Mouse (Mus musculus) heart, embryonic 10.5 days (tissue): Measurements from ENCODE around the gene Dmrt3. TPM values are rescaled to one million over a fixed set of nuclear protein-coding genes. Genes with fewer than 3 reads are reported as not detected.
A peak's percentile ranks its signal among the peaks of the same experiment; 100 is the strongest.

Source experiments
- DNase-seq: peaks from one replicate; pipeline ENCODE4 v3.0.0-alpha.2; 2017; ENCODE audit warnings: low spot score
- H3K27ac ChIP-seq: fragments of 300-500 bp; sonication (generic); 2 replicates; pipeline ENCODE4 v1.5.1; 2016; ENCODE audit warnings: mild to moderate bottlenecking
- H3K27me3 ChIP-seq: fragments of 300-500 bp; sonication (generic); 2 replicates; pipeline ENCODE4 v1.6.1; 2016; ENCODE audit warnings: mild to moderate bottlenecking; ENCODE audit not compliant: poor library complexity, insufficient read depth, severe bottlenecking
- H3K36me3 ChIP-seq: fragments of 300-500 bp; sonication (generic); 2 replicates; pipeline ENCODE4 v1.6.1; 2016; ENCODE audit warnings: mild to moderate bottlenecking, moderate library complexity
- H3K4me1 ChIP-seq: fragments of 300-500 bp; sonication (generic); 2 replicates; pipeline ENCODE4 v1.6.1; 2016; ENCODE audit warnings: mild to moderate bottlenecking
- H3K4me3 ChIP-seq: fragments of 300-500 bp; sonication (generic); 2 replicates; pipeline ENCODE4 v1.5.1; 2016; ENCODE audit warnings: mild to moderate bottlenecking, moderate library complexity
- H3K9me3 ChIP-seq: fragments of 300-500 bp; sonication (generic); 2 replicates; pipeline ENCODE4 v1.6.1; 2016; ENCODE audit warnings: mild to moderate bottlenecking, moderate library complexity
- WGBS: fragments of 180-500 bp; shearing (Covaris S2); methylation state at CpG from one replicate; pipeline ENCODE4 v1.1.7; 2016; 5-methylcytosine and 5-hydroxymethylcytosine counted together
- polyA plus RNA-seq: library from polyadenylated mRNA; unstranded; fragments of >200 nt; fragmentation: Nextera tagmentation; extraction: Ambion mirVana; gene quantifications from 2 replicates; pipeline ENCODE4 v1.2.1, GENCODE M21; 2016

The Dmrt3 gene
- polyA plus RNA-seq, 1 experiment from 2014 or later = not detected

- H3K4me1 ChIP-seq = peaks cover 37% of the 10 kb centered on the region
- WGBS = 1% methylated on average over 33 of the region's 33 CpGs
- H3K27ac ChIP-seq = no peak overlapping the region
- H3K27me3 ChIP-seq = peaks cover 98% of the 10 kb centered on the region
- no peak for DNase-seq
- no peak overlapping the region for H3K4me3 ChIP-seq
- no peaks in the 10 kb centered on the region for H3K9me3 ChIP-seq
- H3K36me3 ChIP-seq = no peaks in the 10 kb centered on the region
Observed at GRCm38 (mm10) chr19:25608961-25609850, 895 bp upstream of the Dmrt3 start.

DNA sequence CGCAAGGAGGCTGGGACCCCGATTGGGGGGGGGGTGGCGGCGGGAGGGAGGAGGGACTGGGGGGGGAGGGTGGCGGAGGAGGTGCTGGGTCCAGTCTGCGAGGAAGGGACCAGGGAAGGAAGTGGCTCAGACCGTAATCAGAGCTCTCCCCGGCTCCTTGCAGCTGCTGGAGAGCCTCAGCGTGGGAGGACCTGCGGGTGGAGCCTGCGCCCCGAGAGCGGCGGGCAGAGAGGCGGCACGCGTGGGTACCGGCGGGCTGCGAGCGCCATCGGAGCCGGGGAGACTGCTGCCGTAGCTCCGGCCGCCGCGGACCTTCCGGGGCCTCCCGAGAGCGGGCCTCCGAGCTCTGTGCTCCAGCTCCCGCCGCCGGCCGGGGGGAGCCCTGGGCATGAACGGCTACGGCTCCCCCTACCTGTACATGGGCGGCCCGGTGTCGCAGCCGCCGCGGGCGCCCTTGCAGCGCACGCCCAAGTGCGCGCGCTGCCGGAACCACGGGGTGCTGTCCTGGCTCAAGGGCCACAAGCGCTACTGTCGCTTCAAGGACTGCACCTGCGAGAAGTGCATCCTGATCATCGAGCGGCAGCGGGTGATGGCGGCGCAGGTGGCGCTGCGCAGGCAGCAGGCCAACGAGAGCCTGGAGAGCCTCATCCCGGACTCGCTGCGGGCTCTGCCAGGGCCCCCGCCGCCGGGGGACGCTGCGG, 460 bp downstream of the Dmrt3 start:
- under 1% methylated on average over 66 of the region's 71 CpGs for WGBS
- Histone ChIP-seq H3K36me3 (no peaks in the 10 kb centered on the region), H3K9me3 (no peaks in the 10 kb centered on the region), H3K4me1 (peaks cover 29% of the 10 kb centered on the region), H3K4me3 (peak overlapping the region; percentile 64), H3K27me3 (peaks cover 98% of the 10 kb centered on the region), H3K27ac (0 out of 2 replicates have a peak overlapping the region, but pooled peaks have one; percentile 6)
- DNase-seq = no peak

GRCm38 (mm10) chr19:25611116-25611515, 1.0 kb downstream of the Dmrt3 start:
- DNase-seq = no peak
- WGBS = under 1% methylated on average over 42 of the region's 42 CpGs
- Histone ChIP-seq H3K4me1 (peaks cover 27% of the 10 kb centered on the region), H3K27ac (0 out of 2 replicates have a peak overlapping the region, but pooled peaks have one; percentile 6), H3K36me3 (no peaks in the 10 kb centered on the region), H3K4me3 (peak overlapping the region; percentile 64), H3K9me3 (no peaks in the 10 kb centered on the region), H3K27me3 (peaks cover 98% of the 10 kb centered on the region)

GRCm38 (mm10) chr19:25611876-25612805, 2.0 kb downstream of the Dmrt3 start:
- Histone ChIP-seq H3K4me1 (peaks cover 25% of the 10 kb centered on the region), H3K9me3 (no peaks in the 10 kb centered on the region), H3K36me3 (no peaks in the 10 kb centered on the region), H3K4me3 (no peak overlapping the region), H3K27me3 (peaks cover 98% of the 10 kb centered on the region), H3K27ac (no peak overlapping the region)
- no peak for DNase-seq
- 3% methylated on average over 16 of the region's 16 CpGs for WGBS

DNA sequence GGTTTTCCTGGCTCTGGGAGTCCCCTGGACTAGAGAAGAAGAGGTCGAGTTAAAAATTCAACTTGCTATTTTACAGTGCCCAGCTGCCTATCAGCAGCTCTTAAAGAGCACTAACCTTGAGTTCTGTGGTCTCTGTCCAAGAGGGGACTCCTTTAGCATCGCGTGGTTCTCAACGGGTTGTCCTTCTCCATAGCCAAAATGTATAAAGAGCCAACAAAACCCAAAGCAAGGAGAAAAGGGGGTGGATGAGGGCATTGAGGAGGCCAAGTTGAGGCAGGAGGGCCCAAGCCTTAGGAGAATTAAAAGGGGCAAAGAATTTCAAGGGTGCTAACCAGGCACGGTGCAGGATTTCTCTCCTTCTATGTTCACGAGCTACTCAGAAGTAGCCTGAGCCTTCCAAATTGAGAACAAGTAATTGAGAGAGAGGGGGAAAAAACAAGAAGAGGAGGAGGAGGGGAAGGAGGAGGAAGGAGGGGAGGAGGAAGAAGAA, 2.8 kb downstream of the Dmrt3 start:
- Histone ChIP-seq H3K36me3 (no peaks in the 10 kb centered on the region), H3K4me3 (no peak overlapping the region), H3K9me3 (no peaks in the 10 kb centered on the region), H3K27me3 (peaks cover 98% of the 10 kb centered on the region), H3K27ac (no peak overlapping the region), H3K4me1 (peaks cover 25% of the 10 kb centered on the region)
- WGBS = 9% methylated on average over 6 of the region's 6 CpGs
- DNase-seq = no peak

DNA sequence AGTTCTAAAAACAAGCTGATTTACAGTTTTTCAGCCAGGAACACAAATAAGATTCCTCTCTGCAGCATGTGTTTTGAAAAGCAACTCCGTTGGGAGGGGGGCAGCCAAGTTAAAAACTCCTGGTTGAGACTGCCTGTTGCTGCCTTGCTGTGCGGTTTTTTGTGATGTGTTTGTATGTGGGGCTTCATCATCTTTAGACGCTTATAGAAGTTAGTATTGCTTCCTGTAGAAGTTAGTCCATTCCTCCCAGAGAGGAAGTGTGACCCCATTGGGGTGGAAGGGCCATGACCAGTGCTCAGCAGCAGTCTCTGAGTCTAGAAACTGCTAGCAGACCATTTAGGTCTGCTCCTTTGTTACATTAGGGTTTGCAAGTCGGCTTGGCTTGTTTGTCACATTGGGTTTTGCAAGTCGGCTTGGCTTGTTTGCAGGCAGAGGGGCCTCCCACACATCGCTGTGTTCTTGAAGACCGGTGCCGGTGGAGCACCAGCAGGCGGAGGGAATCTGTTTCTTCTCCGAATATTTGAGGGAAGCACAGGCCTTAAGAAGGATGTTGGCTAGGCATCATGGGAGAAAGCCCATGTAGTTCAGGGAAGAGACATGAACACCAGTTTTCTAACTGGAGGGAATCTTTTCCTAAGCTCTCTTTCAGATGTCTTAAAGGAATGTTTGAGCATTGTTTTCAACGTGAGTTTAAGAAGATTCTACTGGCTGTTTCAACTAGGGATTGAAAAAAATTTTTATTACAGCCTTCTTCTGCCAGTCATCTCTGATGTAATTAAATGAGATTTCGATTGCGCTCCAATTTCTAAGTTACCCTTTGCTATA, 3.6 kb downstream of the Dmrt3 start:
- peaks cover 98% of the 10 kb centered on the region for H3K27me3 ChIP-seq
- H3K9me3 ChIP-seq = no peaks in the 10 kb centered on the region
- WGBS = 10% methylated on average over 13 of the region's 13 CpGs
- no peak for DNase-seq
- no peak overlapping the region for H3K27ac ChIP-seq
- peaks cover 25% of the 10 kb centered on the region for H3K4me1 ChIP-seq
- no peak overlapping the region for H3K4me3 ChIP-seq
- no peaks in the 10 kb centered on the region for H3K36me3 ChIP-seq

- peaks cover 14% of the 10 kb centered on the region for H3K4me1 ChIP-seq
- H3K36me3 ChIP-seq = no peaks in the 10 kb centered on the region
- H3K4me3 ChIP-seq = no peak overlapping the region
- H3K27ac ChIP-seq = no peak overlapping the region
- no peak for DNase-seq
- peaks cover 100% of the 10 kb centered on the region for H3K27me3 ChIP-seq
- WGBS = 27% methylated on average over 6 of the region's 6 CpGs
- no peaks in the 10 kb centered on the region for H3K9me3 ChIP-seq
Observed at GRCm38 (mm10) chr19:25615889-25616288, 5.8 kb downstream of the Dmrt3 start.

GRCm38 (mm10) chr19:25622291-25623251, 12.5 kb downstream of the Dmrt3 start:
- H3K9me3 ChIP-seq = 0 out of 2 replicates have a peak, but pooled peaks cover 2% of the 10 kb centered on the region
- WGBS = 30% methylated on average over 54 of the region's 54 CpGs
- H3K4me1 ChIP-seq = peaks cover 9% of the 10 kb centered on the region
- no peaks in the 10 kb centered on the region for H3K36me3 ChIP-seq
- H3K27ac ChIP-seq = no peak overlapping the region
- H3K4me3 ChIP-seq = peak overlapping the region; percentile 50
- peaks cover 100% of the 10 kb centered on the region for H3K27me3 ChIP-seq
- peak; percentile 81 for DNase-seq

DNA sequence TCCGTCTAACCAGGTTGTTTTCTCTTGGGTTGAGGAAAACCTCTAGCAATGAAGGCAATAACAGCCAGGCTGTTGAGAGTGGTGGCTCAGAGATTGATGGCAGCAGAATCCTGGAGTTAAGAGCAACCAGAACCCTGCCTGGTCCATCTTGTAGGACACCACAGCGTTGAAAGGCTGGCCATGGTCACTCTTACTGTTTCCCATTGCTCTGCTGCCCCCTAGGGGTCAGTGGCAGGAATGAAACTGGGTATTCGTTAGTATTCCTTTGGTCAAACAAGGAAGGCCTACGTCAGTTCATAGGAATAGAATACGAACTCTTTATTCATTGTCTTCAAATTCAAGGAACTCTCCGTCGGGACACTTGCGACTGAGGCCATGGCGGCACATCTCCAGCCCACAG, 18.4 kb downstream of the Dmrt3 start:
- Histone ChIP-seq H3K4me1 (0 out of 2 replicates have a peak, but pooled peaks cover 2% of the 10 kb centered on the region), H3K4me3 (no peak overlapping the region), H3K36me3 (no peaks in the 10 kb centered on the region), H3K27me3 (peaks cover 79% of the 10 kb centered on the region), H3K9me3 (no peaks in the 10 kb centered on the region), H3K27ac (no peak overlapping the region)
- DNase-seq = peak; percentile 81
- 8% methylated on average over 9 of the region's 9 CpGs for WGBS

DNA sequence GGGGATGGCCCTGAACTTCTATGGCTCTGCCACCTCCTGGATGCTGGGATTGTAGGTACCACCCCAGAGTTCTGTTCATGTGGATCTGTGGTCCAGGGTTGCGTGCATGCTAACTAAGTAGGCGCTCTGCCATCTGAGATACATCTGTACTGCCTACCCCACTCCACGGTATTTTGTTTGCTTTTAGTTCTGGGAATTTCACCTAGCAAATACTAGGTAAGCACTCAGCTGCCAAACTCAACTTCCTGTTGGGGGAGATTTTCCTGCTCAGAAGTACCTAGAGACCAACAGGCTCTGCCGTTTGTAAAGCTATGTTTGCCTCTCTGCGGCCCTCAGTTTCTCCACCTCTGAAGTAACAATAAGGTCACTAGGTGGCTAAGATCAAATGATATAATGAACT, 25.0 kb downstream of the Dmrt3 start:
- Histone ChIP-seq H3K4me3 (no peak overlapping the region), H3K4me1 (peaks cover 5% of the 10 kb centered on the region; the same call in 1 of the 2 replicates), H3K9me3 (no peaks in the 10 kb centered on the region), H3K27ac (no peak overlapping the region), H3K36me3 (no peaks in the 10 kb centered on the region), H3K27me3 (peaks cover 24% of the 10 kb centered on the region)
- no peak for DNase-seq
- 80% methylated on average over 5 of the region's 5 CpGs for WGBS
